Mouse (Mus musculus) C2C12 (cell line): Measurements from ENCODE around the gene Tspan3.

Source experiments
- CEBPB ChIP-seq: IDR thresholded peaks from one replicate; pipeline ENCODE4 v1.6.1; 2011; ENCODE audit warnings: low read depth, mild to moderate bottlenecking, control low read depth, moderate library complexity
- CTCF ChIP-seq: IDR thresholded peaks from one replicate; pipeline ENCODE4 v1.5.1; 2011; ENCODE audit not compliant: control insufficient read depth, insufficient read depth, insufficient read length
- MAX ChIP-seq: IDR thresholded peaks from one replicate; pipeline ENCODE4 v1.6.1; 2011; ENCODE audit warnings: mild to moderate bottlenecking, control low read depth
- MYOD1 ChIP-seq: IDR thresholded peaks from one replicate; pipeline ENCODE4 v1.6.1; 2011; ENCODE audit warnings: low read depth; ENCODE audit not compliant: control insufficient read depth, insufficient read length
- MYOG ChIP-seq: IDR thresholded peaks from one replicate; pipeline ENCODE4 v1.6.1; 2011; ENCODE audit not compliant: control insufficient read depth, insufficient read length; ENCODE audit errors: extremely low read depth
- USF1 ChIP-seq: IDR thresholded peaks from one replicate; pipeline ENCODE4 v1.6.1; 2011; ENCODE audit warnings: low read depth, mild to moderate bottlenecking, control low read depth, moderate library complexity

DNA sequence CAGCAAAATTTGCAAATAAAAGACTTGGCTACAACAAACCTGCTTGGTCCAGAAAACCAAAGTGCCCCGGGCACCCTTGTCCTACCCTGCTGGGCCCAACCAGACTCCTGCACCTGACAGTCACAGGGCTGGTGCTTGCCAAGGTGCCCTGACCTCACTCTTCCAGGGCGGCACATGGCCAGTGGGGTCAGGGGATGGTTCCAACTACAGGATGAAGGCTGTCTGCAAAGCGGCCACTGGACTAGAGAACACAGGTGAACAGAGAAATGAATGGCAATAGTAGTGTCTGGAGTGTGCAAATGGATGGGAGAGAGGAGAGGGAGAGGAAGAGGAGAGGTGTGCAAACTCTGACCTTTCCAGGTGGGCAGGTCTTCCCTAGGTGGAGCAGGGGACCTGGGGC lies 35.3 kb downstream of the Tspan3 start:
- TF ChIP-seq CTCF (no peak), MYOD1 (no peak), USF1 (no peak), MAX (no peak), MYOG (no peak), CEBPB (no peak)
